Mouse (Mus musculus) common myeloid progenitor, adult 5-6 weeks (primary cell): ENCODE data around the gene Sbp. TPM values are rescaled to one million over a fixed set of nuclear protein-coding genes. Genes with fewer than 3 reads are reported as not detected.
"Not testable (repeated sequence)": the region's sequence is repeated elsewhere in the genome, so short reads cannot be mapped to it uniquely, and the experiment has no call there.

Experiments
- ATAC-seq: replicated peaks from 2 replicates; pipeline ENCODE4 v1.8.0; 2016; ENCODE audit warnings: low read depth, mild to moderate bottlenecking, moderate TSS enrichment, inconsistent platforms; ENCODE audit not compliant: poor library complexity, severe bottlenecking
- total RNA-seq: library from RNA; stranded (forward); fragments of 200-1000, 187-1606 nt; gene quantifications from 2 replicates; pipeline ENCODE4 v1.2.3, GENCODE M21; 2017

Sbp gene
- total RNA-seq: not detected in 2 replicates

- no peak for ATAC-seq
Measured at GRCm38 (mm10) chr17:23941372-23941771, at the start of gene Sbp. TSS of gene Sbp (plus strand) at chr17:23941672.

GRCm38 (mm10) chr17:23917158-23917557 lies 24.3 kb upstream of the Sbp start, which contains the start of gene Dcpp3:
TSS of gene Dcpp3 (plus strand) at chr17:23917458.
- ATAC-seq: not testable (repeated sequence)

DNA sequence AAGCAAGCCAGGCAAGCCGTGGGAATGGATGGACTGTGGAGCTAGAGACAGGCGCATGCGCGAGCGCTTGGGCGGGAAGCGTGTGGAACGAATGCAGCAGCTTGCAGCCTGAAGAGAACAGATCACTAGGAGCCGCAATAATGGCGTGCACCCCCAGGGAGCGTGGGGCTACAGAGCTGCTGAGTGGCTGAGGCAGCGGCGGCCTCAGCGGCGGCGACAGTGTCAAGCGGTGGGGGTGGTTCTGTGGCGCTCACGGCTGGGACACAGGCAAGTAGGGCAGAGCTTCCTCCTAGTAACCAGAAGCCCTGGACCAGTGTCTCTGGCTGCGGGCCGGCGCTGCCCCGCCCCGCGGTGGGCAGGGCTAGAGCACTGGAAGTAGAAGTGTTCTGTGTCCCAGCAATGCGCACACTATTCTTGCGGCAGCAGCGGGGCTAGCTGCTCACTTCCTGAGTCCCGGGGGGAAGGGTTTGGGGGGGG lies 16.9 kb upstream of the Sbp start:
- ATAC-seq: peak; percentile 98

DNA sequence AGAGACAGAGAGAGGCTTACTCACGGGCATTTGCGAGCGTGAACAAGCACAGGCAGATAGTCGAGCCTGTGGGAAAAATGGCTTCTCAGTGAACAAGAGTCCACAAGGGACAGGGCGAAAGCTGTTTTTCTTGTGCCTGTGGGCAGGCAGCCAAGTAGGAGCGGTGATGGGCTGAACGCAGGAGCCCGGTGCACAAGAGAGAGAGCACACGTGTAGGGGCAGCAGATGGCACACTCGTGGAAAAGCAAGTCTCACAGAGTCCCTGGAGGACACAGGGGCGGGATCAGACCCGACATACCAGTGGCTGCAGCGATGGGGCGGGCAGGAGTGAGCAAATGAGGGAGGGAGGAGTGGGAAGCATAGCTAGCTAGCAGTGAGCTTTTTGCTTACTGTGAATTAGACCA lies 16.4 kb upstream of the Sbp start:
- peak; percentile 53 for ATAC-seq

DNA sequence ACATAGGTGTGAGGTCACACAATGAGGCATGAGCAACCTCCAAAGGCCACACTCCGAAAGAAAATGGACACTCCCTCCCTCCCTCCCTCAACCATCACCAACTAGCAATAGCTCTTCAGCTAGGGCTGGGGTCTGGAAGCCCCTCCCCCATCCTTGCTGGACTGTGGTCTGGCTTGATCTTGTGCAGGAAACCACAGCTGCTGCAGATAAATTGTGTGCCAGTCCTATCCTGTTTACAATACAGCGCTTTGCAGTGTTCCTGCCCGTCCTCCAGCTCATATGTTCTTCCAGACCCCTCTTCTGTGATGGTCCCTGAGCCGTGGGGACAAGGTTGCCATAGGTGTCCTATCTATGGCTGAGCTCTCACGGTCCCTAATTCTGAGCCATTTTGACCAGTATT lies 10.3 kb upstream of the Sbp start:
- ATAC-seq: peak; percentile 54; the same call in 1 of the 2 replicates

DNA sequence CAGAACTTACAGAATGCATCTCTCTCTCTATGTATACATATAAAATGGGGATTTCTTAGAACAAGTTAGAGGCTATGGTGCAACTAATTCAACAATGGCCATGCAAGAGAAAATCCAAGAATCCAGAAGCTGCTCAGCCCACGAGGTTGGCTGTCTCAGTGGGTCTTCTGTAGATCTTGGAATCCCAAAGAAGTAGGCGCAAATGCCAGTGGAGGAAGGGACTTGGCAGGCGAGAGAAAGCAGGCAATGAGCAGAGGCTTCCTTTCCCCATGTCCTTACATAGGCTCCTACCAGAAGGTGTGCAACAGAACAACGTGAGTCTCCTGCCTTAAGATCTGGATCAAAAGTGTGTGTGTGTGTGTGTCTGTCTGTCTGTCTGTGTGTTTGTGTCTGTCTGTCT lies 6.0 kb downstream of the Sbp start:
- ATAC-seq: not testable (repeated sequence)

DNA sequence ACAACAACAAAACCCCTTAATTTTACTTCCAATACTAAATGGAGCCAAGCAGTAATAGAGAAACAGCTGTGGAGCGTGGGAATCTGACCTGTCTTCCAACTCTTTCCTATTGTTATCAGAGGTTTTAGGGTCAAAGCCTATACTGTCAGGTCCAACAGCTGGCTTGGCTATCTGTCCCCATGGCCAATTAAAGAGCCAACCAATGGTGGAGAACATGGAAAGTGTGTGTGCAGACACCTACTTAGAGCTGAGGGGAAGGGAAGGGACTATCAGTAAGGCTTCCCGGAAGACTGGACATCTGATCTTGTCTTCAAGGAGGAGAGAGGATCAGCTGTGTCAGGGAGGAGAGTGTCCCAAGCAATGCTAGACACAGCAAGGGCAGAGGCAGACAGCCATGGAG lies 7.6 kb downstream of the Sbp start:
- no peak for ATAC-seq

DNA sequence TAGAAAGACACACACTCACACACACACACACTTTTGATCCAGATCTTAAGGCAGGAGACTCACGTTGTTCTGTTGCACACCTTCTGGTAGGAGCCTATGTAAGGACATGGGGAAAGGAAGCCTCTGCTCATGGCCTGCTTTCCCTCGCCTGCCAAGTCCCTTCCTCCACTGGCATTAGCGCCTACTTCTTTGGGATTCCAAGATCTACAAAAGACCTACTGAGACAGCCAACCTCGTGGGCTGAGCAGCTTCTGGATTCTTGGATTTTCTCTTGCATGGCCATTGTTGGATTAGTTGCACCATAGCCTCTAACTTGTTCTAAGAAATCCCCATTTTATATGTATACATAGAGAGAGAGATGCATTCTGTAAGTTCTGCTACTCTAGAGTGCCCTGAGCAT lies 9.4 kb downstream of the Sbp start:
- not testable (repeated sequence) for ATAC-seq

DNA sequence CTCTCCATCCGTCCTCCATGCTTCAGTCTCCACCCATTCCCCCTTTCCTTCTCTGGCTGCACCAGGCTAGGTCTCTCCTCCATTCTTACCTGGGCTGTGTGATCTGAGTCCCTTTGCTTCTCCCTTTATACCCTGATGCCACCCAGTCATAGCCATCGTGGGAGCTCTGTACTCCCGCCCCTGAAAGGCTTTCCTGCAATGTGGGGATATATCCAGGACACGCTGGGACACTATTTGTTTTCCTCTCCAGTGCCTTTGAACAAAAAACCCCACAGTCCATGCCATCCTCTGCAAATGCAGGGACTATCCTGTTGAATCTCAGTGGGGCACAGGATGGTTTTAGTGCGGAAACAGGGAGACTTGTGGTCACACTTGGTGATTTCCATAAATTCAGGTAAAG lies 13.7 kb downstream of the Sbp start, which contains the start of gene Sbpl:
Gene Sbpl (minus strand): TSS at position 101 of the 400 bp plus-strand sequence.
- ATAC-seq: no peak

- peak; percentile 98 for ATAC-seq
Measured at GRCm38 (mm10) chr17:23960084-23960738, 18.7 kb downstream of the Sbp start.

DNA sequence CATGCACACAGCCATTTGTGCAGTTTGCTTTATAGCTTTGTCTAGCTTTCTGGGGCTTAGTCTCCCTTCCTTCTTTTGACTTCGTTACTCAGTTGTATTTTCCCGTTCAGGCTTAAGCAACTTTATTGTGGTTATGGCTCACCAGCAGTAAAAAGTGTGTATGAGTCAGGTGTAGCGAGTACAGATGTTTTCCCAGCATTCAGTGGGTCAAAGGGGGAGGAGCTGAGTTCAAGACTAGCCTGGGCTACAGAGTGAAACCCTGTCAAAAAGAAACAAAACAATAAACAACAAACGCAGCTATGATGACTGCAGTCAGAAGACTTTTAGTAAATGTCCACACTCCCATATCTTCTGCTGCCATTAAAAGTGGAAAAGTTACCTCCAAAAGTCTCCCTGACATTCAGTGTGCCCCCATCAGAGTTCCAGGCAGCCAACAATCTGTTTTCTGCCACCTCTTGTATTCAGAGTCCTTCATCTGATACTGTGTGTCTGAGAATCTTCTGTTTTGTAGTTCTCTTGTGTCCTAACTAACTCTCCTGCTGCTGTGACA lies 20.2 kb downstream of the Sbp start:
- no peak for ATAC-seq

DNA sequence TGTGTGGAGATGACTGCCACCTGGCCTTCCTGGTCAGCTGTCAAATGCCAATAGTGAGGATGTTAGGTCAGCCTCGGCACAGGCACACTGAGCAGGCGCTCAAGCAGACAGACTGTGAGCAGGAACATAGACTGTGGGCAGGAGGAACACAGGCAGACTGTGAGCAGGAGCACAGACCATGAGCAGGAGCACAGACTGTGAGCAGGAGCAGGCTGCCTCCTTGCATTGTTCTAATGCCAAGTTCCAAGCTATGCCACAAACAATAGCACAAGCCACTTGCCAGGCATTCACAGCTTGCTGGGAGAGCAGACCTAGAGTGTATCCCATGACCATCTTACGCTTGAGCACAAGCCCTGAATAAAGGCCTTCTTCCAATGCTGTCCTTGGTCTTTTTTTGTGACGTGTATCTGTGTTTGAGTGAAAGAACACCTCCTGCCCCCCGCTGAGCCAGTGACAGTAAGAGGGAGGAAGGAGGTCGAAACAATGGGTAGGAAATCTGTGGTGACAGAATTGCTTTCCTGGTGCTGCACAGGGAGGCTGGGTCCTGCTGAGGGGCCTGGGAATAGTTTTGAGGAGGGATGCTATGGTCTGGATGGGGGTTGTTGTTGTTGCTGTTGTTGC lies 24.4 kb downstream of the Sbp start:
- no peak for ATAC-seq

DNA sequence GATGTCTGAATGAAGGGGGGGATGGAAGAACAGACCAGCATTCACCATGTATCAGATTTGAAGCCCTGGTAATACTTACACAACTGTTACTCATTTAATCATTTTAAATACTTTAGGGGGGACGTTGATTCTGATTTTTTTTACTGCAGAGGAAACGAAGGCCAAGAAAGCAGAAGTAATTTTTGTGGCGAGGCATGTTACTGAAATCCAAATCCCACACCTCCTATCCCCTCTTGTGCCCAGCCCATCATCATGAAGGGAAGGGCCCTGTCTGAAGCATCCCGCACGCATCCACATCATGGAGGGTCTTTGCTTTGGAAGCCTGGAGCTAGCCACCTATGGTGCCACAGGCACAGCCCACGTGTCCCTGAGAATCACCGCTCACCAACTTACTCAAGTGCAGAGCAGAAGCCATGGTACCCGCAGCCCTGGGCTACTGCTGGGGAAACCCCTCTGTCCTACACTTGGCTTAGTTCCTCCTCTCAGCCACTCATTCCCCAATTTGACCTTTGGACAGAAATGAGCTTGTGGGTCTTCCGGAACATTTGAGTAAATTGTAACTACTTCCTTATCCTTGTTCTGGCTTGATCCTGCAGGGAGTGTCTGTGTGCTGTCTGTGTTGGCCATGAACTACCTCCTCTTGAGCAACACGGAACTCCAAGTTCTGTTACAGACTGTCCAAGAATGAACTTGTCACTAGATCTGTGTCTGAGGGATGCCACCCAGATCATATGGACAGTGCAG lies 25.4 kb downstream of the Sbp start:
- ATAC-seq: peak; percentile 77

- no peak for ATAC-seq
Measured at GRCm38 (mm10) chr17:23968780-23969179, 27.3 kb downstream of the Sbp start.

DNA sequence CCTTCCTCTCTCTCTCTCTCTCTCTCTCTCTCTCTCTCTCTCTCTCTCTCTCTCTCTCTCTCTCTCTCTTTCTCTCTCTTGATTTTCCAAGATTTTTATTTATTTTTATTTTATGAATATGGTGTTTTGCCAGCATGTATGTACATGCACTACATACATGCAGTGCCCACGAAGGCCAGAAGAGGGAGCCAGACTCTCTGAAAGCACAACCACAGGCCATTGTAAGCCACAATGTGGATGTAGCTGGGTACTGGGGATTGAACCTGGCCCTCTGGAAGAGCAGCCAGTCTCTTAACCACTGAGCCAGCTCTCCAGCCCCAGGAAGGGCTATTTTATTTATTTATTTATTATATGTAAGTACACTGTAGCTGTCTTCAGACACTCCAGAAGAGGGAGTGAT lies 27.8 kb downstream of the Sbp start:
- peak; percentile 71 for ATAC-seq

DNA sequence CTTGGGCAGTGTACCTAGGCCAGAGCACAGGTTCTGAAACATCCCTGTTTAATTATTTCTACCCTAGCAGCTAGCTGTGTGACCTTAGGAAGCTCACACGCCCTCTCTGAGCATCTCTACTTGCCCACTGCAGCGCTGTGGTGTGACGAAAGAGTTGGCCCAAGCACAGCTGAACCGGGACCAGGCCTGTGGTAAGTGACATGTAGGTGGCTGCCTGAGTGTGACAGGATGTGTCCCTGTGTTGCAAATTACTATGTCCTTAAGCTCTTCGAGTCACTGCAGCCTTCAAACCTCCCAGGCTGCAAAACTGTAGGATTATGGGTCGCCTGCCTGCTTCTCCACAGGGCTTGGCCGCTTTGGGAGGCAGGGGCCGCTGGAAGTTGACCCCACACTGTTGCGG lies 29.8 kb downstream of the Sbp start:
- ATAC-seq: no peak

- ATAC-seq: no peak
Measured at GRCm38 (mm10) chr17:23976665-23977064, 35.2 kb downstream of the Sbp start.

DNA sequence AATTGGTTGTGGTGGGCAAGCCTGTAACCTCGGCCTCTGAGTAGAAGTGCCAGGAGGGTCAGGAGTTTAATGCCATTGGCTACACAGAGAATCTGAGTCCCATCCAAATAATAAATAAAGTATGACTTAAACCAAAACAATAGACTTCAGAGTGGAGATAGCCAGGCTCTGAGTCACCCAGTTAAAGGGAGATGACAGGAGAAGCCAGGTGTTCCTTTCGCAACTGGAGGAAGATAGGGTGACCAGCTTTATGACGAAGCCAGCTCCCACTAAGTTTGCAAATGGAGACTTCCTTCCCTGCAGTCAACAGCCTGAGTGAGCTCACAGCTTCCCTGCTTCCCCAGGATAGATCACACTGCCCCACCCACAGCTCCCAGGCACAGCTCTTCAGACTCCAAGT lies 38.0 kb downstream of the Sbp start:
- ATAC-seq: no peak

GRCm38 (mm10) chr17:23980297-23980909 lies 38.9 kb downstream of the Sbp start, which contains the start of gene Prss30:
TSS of gene Prss30 (minus strand) at chr17:23980566.
- ATAC-seq: peak; percentile 81

DNA sequence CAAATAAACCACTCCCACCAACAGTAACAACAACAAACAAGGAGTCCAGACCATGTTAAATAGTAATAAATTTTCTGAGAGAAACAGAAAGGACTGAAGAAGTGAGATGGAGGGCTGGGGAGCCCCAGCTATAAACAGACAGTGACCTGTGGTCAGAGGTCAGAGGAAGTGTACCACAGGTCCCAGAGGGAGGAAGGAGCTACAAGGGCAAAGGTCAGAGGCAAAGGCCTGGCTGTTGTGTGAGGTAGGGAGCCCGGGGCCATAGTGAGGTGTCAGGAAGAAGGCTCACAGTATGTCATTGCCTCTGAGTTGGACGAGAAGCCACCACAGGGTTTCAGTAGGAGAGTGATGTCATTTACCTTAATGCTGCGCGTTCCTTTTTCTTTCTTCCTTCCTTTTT lies 41.4 kb downstream of the Sbp start:
- no peak for ATAC-seq
